Mouse (Mus musculus) MEL (cell line): ENCODE data around the gene Pdss2. TPM values are rescaled to one million over a fixed set of nuclear protein-coding genes. Genes with fewer than 3 reads are reported as not detected.
A peak's percentile ranks its signal among the peaks of the same experiment; 100 is the strongest.

Source experiments
- DNase-seq: peaks from one replicate; pipeline ENCODE4 v3.0.0; 2011; ENCODE audit warnings: low read depth, low spot score
- H3K27ac ChIP-seq: 2 replicates; pipeline ENCODE4 v1.5.1; 2012; ENCODE audit warnings: low read depth, mild to moderate bottlenecking, control low read depth, low read length, moderate library complexity; ENCODE audit not compliant: control insufficient read depth
- H3K27me3 ChIP-seq, 2 experiments: fragments of 150-350 bp in 1 of 2; sonication (generic) in 1 of 2; 2 replicates each; pipeline ENCODE4 v1.6.1; 2012; ENCODE audit warnings: low read length in 2 of 2, mild to moderate bottlenecking in 2 of 2, improper control_type of control experiment in 1 of 2, moderate library complexity in 1 of 2; ENCODE audit not compliant: insufficient read depth in 2 of 2, control insufficient read depth in 1 of 2
- H3K36me3 ChIP-seq, 2 experiments: 2 replicates each; pipeline ENCODE4 v1.6.1; 2012 to 2014; ENCODE audit warnings: low read length in 2 of 2, improper control_type of control experiment in 1 of 2, inconsistent platforms in 1 of 2, mild to moderate bottlenecking in 1 of 2; ENCODE audit not compliant: insufficient read depth in 2 of 2, control insufficient read depth in 1 of 2
- H3K4me1 ChIP-seq, 2 experiments: fragments of 150-350 bp in 1 of 2; sonication (generic) in 1 of 2; 2 replicates each; pipeline ENCODE4 v1.6.1; 2012; ENCODE audit warnings: low read length in 2 of 2, improper control_type of control experiment in 1 of 2, mild to moderate bottlenecking in 1 of 2; ENCODE audit not compliant: insufficient read depth in 2 of 2, control insufficient read depth in 1 of 2
- H3K4me3 ChIP-seq, 2 experiments: fragments of 150-350 bp in 1 of 2; sonication (generic) in 1 of 2; 2 replicates each; pipeline ENCODE4 v1.5.1; 2012; ENCODE audit warnings: low read depth in 2 of 2, low read length in 2 of 2, mild to moderate bottlenecking in 2 of 2, moderate library complexity in 2 of 2, control low read depth in 1 of 2, improper control_type of control experiment in 1 of 2; ENCODE audit not compliant: control insufficient read depth in 1 of 2, insufficient read depth in 1 of 2
- H3K79me2 ChIP-seq: 2 replicates; pipeline ENCODE4 v1.6.1; 2012; ENCODE audit warnings: mild to moderate bottlenecking, low read length, moderate library complexity; ENCODE audit not compliant: control insufficient read depth, poor library complexity, insufficient read depth
- H3K9ac ChIP-seq: 2 replicates; pipeline ENCODE4 v1.6.1; 2012; ENCODE audit warnings: low read depth, mild to moderate bottlenecking, control low read depth, low read length, moderate library complexity; ENCODE audit not compliant: control insufficient read depth, poor library complexity, severe bottlenecking
- H3K9me3 ChIP-seq: fragments of 150-350 bp; sonication (generic); replicated peaks from 2 replicates; pipeline ENCODE4 v1.6.1; 2012; ENCODE audit warnings: mild to moderate bottlenecking, low read length, improper control_type of control experiment, moderate library complexity; ENCODE audit not compliant: insufficient read depth
- BHLHE40 ChIP-seq: IDR thresholded peaks from 2 replicates; pipeline ENCODE4 v1.6.1; 2012; ENCODE audit warnings: low read depth, mild to moderate bottlenecking, inconsistent platforms, low read length, improper control_type of control experiment, borderline replicate concordance
- CHD1 ChIP-seq: IDR thresholded peaks from 2 replicates; pipeline ENCODE4 v1.6.1; 2012; ENCODE audit warnings: low read depth, mild to moderate bottlenecking, inconsistent platforms, low read length, improper control_type of control experiment
- CHD2 ChIP-seq: IDR thresholded peaks from 2 replicates; pipeline ENCODE4 v1.6.1; 2011; ENCODE audit warnings: low read length, improper control_type of control experiment
- ELF1 ChIP-seq: IDR thresholded peaks from 2 replicates; pipeline ENCODE4 v1.6.1; 2014; ENCODE audit warnings: low read depth, mild to moderate bottlenecking, inconsistent platforms, low read length, improper control_type of control experiment, moderate library complexity
- HCFC1 ChIP-seq: IDR thresholded peaks from 2 replicates; pipeline ENCODE4 v1.6.1; 2012; ENCODE audit warnings: low read depth, mild to moderate bottlenecking, inconsistent platforms, low read length, improper control_type of control experiment, moderate library complexity
- KAT2A ChIP-seq: conservative IDR thresholded peaks from 2 replicates; pipeline ENCODE4 v1.6.1; 2012; ENCODE audit warnings: low read depth, low read length, improper control_type of control experiment, inconsistent platforms
- MAFK ChIP-seq: IDR thresholded peaks from 2 replicates; pipeline ENCODE4 v1.6.1; 2011; ENCODE audit warnings: low read depth, mild to moderate bottlenecking, low read length, improper control_type of control experiment, borderline replicate concordance
- MAZ ChIP-seq: IDR thresholded peaks from 2 replicates; pipeline ENCODE4 v1.6.1; 2012; ENCODE audit warnings: low read depth, mild to moderate bottlenecking, inconsistent platforms, low read length, improper control_type of control experiment
- MXI1 ChIP-seq: IDR thresholded peaks from 2 replicates; pipeline ENCODE4 v1.6.1; 2011; ENCODE audit warnings: mild to moderate bottlenecking, low read depth, low read length, improper control_type of control experiment
- MYB ChIP-seq: IDR thresholded peaks from 2 replicates; pipeline ENCODE4 v1.6.1; 2011; ENCODE audit warnings: mild to moderate bottlenecking, low read depth, low read length, improper control_type of control experiment
- NELFE ChIP-seq: IDR thresholded peaks from 2 replicates; pipeline ENCODE4 v1.6.1; 2011; ENCODE audit warnings: low read depth, low read length, improper control_type of control experiment
- NRF1 ChIP-seq: IDR thresholded peaks from 2 replicates; pipeline ENCODE4 v1.6.1; 2014; ENCODE audit warnings: low read depth, mild to moderate bottlenecking, inconsistent platforms, low read length, improper control_type of control experiment, moderate library complexity; ENCODE audit not compliant: poor library complexity, insufficient read depth, severe bottlenecking
- POLR2AphosphoS2 ChIP-seq: IDR thresholded peaks from 2 replicates; pipeline ENCODE4 v1.6.1; 2011; ENCODE audit warnings: low read length, improper control_type of control experiment
- RAD21 ChIP-seq: IDR thresholded peaks from 2 replicates; pipeline ENCODE4 v1.6.1; 2011; ENCODE audit warnings: mild to moderate bottlenecking, low read depth, low read length, improper control_type of control experiment
- RCOR1 ChIP-seq: IDR thresholded peaks from 2 replicates; pipeline ENCODE4 v1.6.1; 2012; ENCODE audit warnings: low read depth, mild to moderate bottlenecking, inconsistent platforms, low read length, improper control_type of control experiment
- SIN3A ChIP-seq: IDR thresholded peaks from 2 replicates; pipeline ENCODE4 v1.6.1; 2012; ENCODE audit warnings: low read length, improper control_type of control experiment, inconsistent platforms
- SMC3 ChIP-seq: IDR thresholded peaks from 2 replicates; pipeline ENCODE4 v1.6.1; 2011; ENCODE audit warnings: low read depth, low read length, improper control_type of control experiment
- TAL1 ChIP-seq: IDR thresholded peaks from 2 replicates; pipeline ENCODE4 v1.6.1; 2012; ENCODE audit warnings: mild to moderate bottlenecking, inconsistent platforms, low read length, moderate library complexity, mixed read lengths
- TCF12 ChIP-seq: IDR thresholded peaks from 2 replicates; pipeline ENCODE4 v1.6.1; 2014; ENCODE audit warnings: low read depth, mild to moderate bottlenecking, inconsistent platforms, low read length, improper control_type of control experiment, moderate library complexity
- UBTF ChIP-seq: IDR thresholded peaks from 2 replicates; pipeline ENCODE4 v1.6.1; 2012; ENCODE audit warnings: low read depth, mild to moderate bottlenecking, inconsistent platforms, low read length, improper control_type of control experiment, moderate library complexity, borderline replicate concordance; ENCODE audit not compliant: insufficient read depth
- USF2 ChIP-seq, 2 experiments: IDR thresholded peaks; 2 replicates each; pipeline ENCODE4 v1.6.1; 2011 to 2012; ENCODE audit warnings: improper control_type of control experiment in 2 of 2, low read length in 2 of 2, borderline replicate concordance in 1 of 2, inconsistent platforms in 1 of 2, low read depth in 1 of 2, mild to moderate bottlenecking in 1 of 2; ENCODE audit not compliant: insufficient read depth in 1 of 2
- ZKSCAN1 ChIP-seq: IDR thresholded peaks from 2 replicates; pipeline ENCODE4 v1.6.1; 2012; ENCODE audit warnings: low read depth, mild to moderate bottlenecking, inconsistent platforms, low read length, improper control_type of control experiment, moderate library complexity
- polyA plus RNA-seq, 2 experiments: library from polyadenylated mRNA; stranded (reverse) in 1 of 2; unstranded in 1 of 2; fragments of >175 nt in 1 of 2; fragments of >200 nt in 1 of 2; gene quantifications; 2 replicates each; pipeline versions ENCODE4 v1.2.1 to v1.2.4; 2012; ENCODE audit warnings: low replicate concordance in 2 of 2, low read depth in 1 of 2; ENCODE audit not compliant: insufficient read length in 2 of 2, insufficient read depth in 1 of 2, missing spikeins in 1 of 2
- total RNA-seq: library from RNA; depleted of rRNA; stranded (reverse); fragments of 300-350 nt; gene quantifications from 2 replicates; pipeline ENCODE4 v1.2.3, GENCODE M21; 2012

Pdss2 gene
- total and polyA plus RNA-seq, 3 experiments: 14.3 to 14.8 TPM; not detected in 1

GRCm38 (mm10) chr10:43220910-43221625, at the start of gene Pdss2 (continued):
- TF ChIP-seq SIN3A (peak; percentile 91), MXI1 (peak; percentile 93), HCFC1 (peak; percentile 96), RAD21 (no peak), CHD2 (no peak)
- TF ChIP-seq, all 39 proteins: peak for 18

GRCm38 (mm10) chr10:43172066-43172465, 49.2 kb upstream of the Pdss2 start:
- Histone ChIP-seq H3K9me3 (no peaks in the 10 kb centered on the region), H3K4me3 (no peak overlapping the region), H3K9ac (no peak overlapping the region), H3K36me3 (no peaks in the 10 kb centered on the region), H3K27ac (no peak overlapping the region), H3K4me1 (no peaks in the 10 kb centered on the region), H3K79me2 (no peaks in the 10 kb centered on the region), H3K27me3 (peaks cover 0 to 2% of the 10 kb centered on the region in 2 experiments; a peak in 1 of 4 replicates)
- TF ChIP-seq MAZ (no peak), MAFK (no peak), TCF12 (no peak), NRF1 (no peak), KAT2A (no peak), MYB (no peak), CHD1 (no peak), SMC3 (no peak), USF2 (IDR thresholded peaks at IDR 0.05; ENCODE audit: borderline replicate concordance in 1 of 2, insufficient read depth in 1 of 2, low read depth in 1 of 2, low read length in 2 of 2) (no peak), ELF1 (no peak), BHLHE40 (no peak), HCFC1 (no peak), UBTF (no peak)
- no peak for DNase-seq

GRCm38 (mm10) chr10:43172554-43172953, 48.7 kb upstream of the Pdss2 start:
- Histone ChIP-seq H3K9ac (no peak overlapping the region), H3K79me2 (no peaks in the 10 kb centered on the region)
- TF ChIP-seq SIN3A: no peak
- no peak for TF ChIP-seq MAZ
- TF ChIP-seq ELF1: no peak
- TF ChIP-seq ZKSCAN1: no peak
- TF ChIP-seq KAT2A: no peak
- no peak for TF ChIP-seq NELFE
- TF ChIP-seq RCOR1: no peak
- no peak for TF ChIP-seq TAL1
- no peak for TF ChIP-seq POLR2AphosphoS2
- TF ChIP-seq HCFC1: no peak
- TF ChIP-seq, all 39 proteins: peak for 0
- H3K36me3 ChIP-seq: no peaks in the 10 kb centered on the region
- H3K27me3 ChIP-seq: peaks cover under 1 to 2% of the 10 kb centered on the region in 2 experiments; a peak in 2 of 4 replicates
- H3K4me3 ChIP-seq: no peak overlapping the region
- H3K27ac ChIP-seq: no peak overlapping the region
- H3K4me1 ChIP-seq: no peaks in the 10 kb centered on the region
- no peaks in the 10 kb centered on the region for H3K9me3 ChIP-seq
- DNase-seq: no peak
